Comparison of ENCODE assay signal across 8 mouse cellular contexts in genomic region chr4:148114758-148115391, GRCm38 (mm10). TPM values are rescaled to one million over a fixed set of nuclear protein-coding genes. Genes with fewer than 3 reads are reported as not detected.
DNase-seq lines count a peak whose midpoint lies in the region; ATAC-seq and TF ChIP-seq lines count a peak whose summit lies in the region.

No protein-coding gene starts in this region.

- DNase-seq in WW6 (ENCODE audit: low read depth, low spot score) = peak; percentile 67
- peak; percentile 88 to 92 for DNase-seq in cerebellum, postnatal 4 days (ENCODE audit: low spot score in 2 of 2)
- DNase-seq in gastrocnemius, adult 2 months = peak; percentile 89
- DNase-seq in layer of hippocampus, postnatal 36 days = peak; percentile 83 to 87
- peak; percentile 76 to 89 for DNase-seq in lung, postnatal 4 days
- peak; percentile 90 for DNase-seq in retina, postnatal 1 day
- DNase-seq in thymus, postnatal 36 days = peak; percentile 82 to 86

- 4% methylated on average over 15 of the region's 15 CpGs for WGBS in hindbrain, embryonic 16.5 days

- H3K36me3 ChIP-seq in hindbrain, embryonic 16.5 days (ENCODE audit: control insufficient read depth, insufficient read depth, low read length) = peaks cover 4% of the 10 kb centered on the region; the same call in 1 of the 2 replicates

- H3K4me3 ChIP-seq in gastrocnemius, adult 2 months = no peak overlapping the region
- H3K4me3 ChIP-seq in hindbrain, embryonic 16.5 days (ENCODE audit: low read length) = no peak overlapping the region; the same call in 1 of the 2 replicates

- intact Hi-C loops in gastrocnemius, adult 2 months (cut with DNase I) = loop anchor here (1.0 to 2.0 kb wide), 2 partner anchors 49 to 314 kb away; no protein-coding TSS in a partner anchor

- peaks cover 9% of the 10 kb centered on the region for H3K4me1 ChIP-seq in hindbrain, embryonic 16.5 days (ENCODE audit: control insufficient read depth, insufficient read depth, low read depth, low read length)

- H3K27me3 ChIP-seq in hindbrain, embryonic 16.5 days (replicated peaks; ENCODE audit: control insufficient read depth, insufficient read depth, low read length) = no peaks in the 10 kb centered on the region

- peak; percentile 77 for ATAC-seq in hindbrain, embryonic 16.5 days

- H3K4me2 ChIP-seq in hindbrain, embryonic 16.5 days (ENCODE audit: low read length) = peak overlapping the region; percentile 20; the same call in 1 of the 2 replicates

- peak; percentile 94 for TF ChIP-seq CTCF in gastrocnemius, adult 2 months (IDR thresholded peaks at IDR 0.05)

- H3K9me3 ChIP-seq in hindbrain, embryonic 16.5 days (ENCODE audit: control insufficient read depth, low read length) = no peaks in the 10 kb centered on the region

- H3K9ac ChIP-seq in hindbrain, embryonic 16.5 days (ENCODE audit: low read depth, low read length) = peak overlapping the region; percentile 41; the same call in 1 of the 2 replicates

- H3K27ac ChIP-seq in gastrocnemius, adult 2 months = no peak overlapping the region
- H3K27ac ChIP-seq in hindbrain, embryonic 16.5 days (ENCODE audit: low read depth, low read length) = peak overlapping the region; percentile 73

RNA-seq across cellular contexts. Expression of gene Mad2l2, which starts 15.3 kb away (rescaled TPM):
- total RNA-seq in gastrocnemius, adult 2 months (2021) = 10 to 100 TPM; 10.3 to 18.0 TPM
- 98.0 and 105 TPM in 2 replicates for polyA plus RNA-seq in hindbrain, embryonic 16.5 days (2015; fragmentation: Nextera tagmentation; extraction: Ambion mirVana)
- 10 to 100 TPM; 14.5 to 15.6 TPM for total RNA-seq in layer of hippocampus, postnatal 36 days (2021)

RNA-seq across cellular contexts. Expression of gene Draxin, which starts 15.6 kb away (rescaled TPM):
- total RNA-seq in gastrocnemius, adult 2 months (2021) = under 1 TPM in 1 of 2 experiments, not detected in 1; 0.03 TPM
- polyA plus RNA-seq in hindbrain, embryonic 16.5 days (2015; fragmentation: Nextera tagmentation; extraction: Ambion mirVana) = 12.0 and 14.9 TPM in 2 replicates
- total RNA-seq in layer of hippocampus, postnatal 36 days (2021) = 1 to 10 TPM; 1.3 to 1.6 TPM

RNA-seq across cellular contexts. Expression of gene Agtrap, which starts 27.0 kb away (rescaled TPM):
- total RNA-seq in gastrocnemius, adult 2 months (2021) = 10 to 100 TPM in 1 of 2 experiments, 1 to 10 TPM in 1; 9.8 to 12.6 TPM
- 7.4 and 9.3 TPM in 2 replicates for polyA plus RNA-seq in hindbrain, embryonic 16.5 days (2015; fragmentation: Nextera tagmentation; extraction: Ambion mirVana)
- 1 to 10 TPM; 7.3 TPM for total RNA-seq in layer of hippocampus, postnatal 36 days (2021)

RNA-seq across cellular contexts. Expression of gene Fbxo6, which starts 37.1 kb away (rescaled TPM):
- total RNA-seq in gastrocnemius, adult 2 months (2021) = 10 to 100 TPM; 36.8 to 46.4 TPM
- 20.3 and 22.9 TPM in 2 replicates for polyA plus RNA-seq in hindbrain, embryonic 16.5 days (2015; fragmentation: Nextera tagmentation; extraction: Ambion mirVana)
- 10 to 100 TPM; 28.5 to 29.1 TPM for total RNA-seq in layer of hippocampus, postnatal 36 days (2021)

RNA-seq across cellular contexts. Expression of gene Fbxo44, which starts 45.4 kb away (rescaled TPM):
- 1 to 10 TPM; 7.5 to 9.7 TPM for total RNA-seq in gastrocnemius, adult 2 months (2021)
- 104 and 114 TPM in 2 replicates for polyA plus RNA-seq in hindbrain, embryonic 16.5 days (2015; fragmentation: Nextera tagmentation; extraction: Ambion mirVana)
- 100 to 1,000 TPM; 132 to 136 TPM for total RNA-seq in layer of hippocampus, postnatal 36 days (2021)
